Mouse (Mus musculus): ENCODE measurements around the gene Inpp1. TPM values are rescaled to one million over a fixed set of nuclear protein-coding genes. Genes with fewer than 3 reads are reported as not detected.
"Not testable (repeated sequence)": the region's sequence is repeated elsewhere in the genome, so short reads cannot be mapped to it uniquely, and the experiment has no call there.

The Inpp1 gene
- 11.6 and 12.0 TPM in 2 replicates for polyA plus RNA-seq (2012; ENCODE audit: insufficient read depth, insufficient read length, missing spikeins)

- 0 out of 2 replicates have a peak, but pooled peaks have one; percentile 6 for TF ChIP-seq CTCF (IDR thresholded peaks at IDR 0.05; ENCODE audit: low read depth, low read length)
- no peak for TF ChIP-seq POLR2A (IDR thresholded peaks at IDR 0.05; ENCODE audit: borderline replicate concordance, low read depth, low read length)
- H3K4me3 ChIP-seq (ENCODE audit: insufficient read depth, low read length) = peak within 1 kb of the TSS; percentile 80
- peaks cover 7% of the 10 kb centered on the region for H3K4me1 ChIP-seq (ENCODE audit: control insufficient read depth, insufficient read depth, low read length)
- no peak within 1 kb of the TSS for H3K27ac ChIP-seq (ENCODE audit: insufficient read depth, low read depth, low read length)
These were observed at the start of gene Inpp1 for GRCm38 (mm10) chr1:52816910-52817812. Gene Inpp1 (minus strand): TSS chr1:52817688.

GRCm38 (mm10) chr1:52866007-52866406 lies 48.5 kb upstream of the Inpp1 start:
- no peak for TF ChIP-seq CTCF (IDR thresholded peaks at IDR 0.05; ENCODE audit: low read depth, low read length)
- Histone ChIP-seq H3K4me3 (ENCODE audit: insufficient read depth, low read length) (no peak overlapping the region), H3K27ac (ENCODE audit: insufficient read depth, low read depth, low read length) (no peak overlapping the region), H3K4me1 (ENCODE audit: control insufficient read depth, insufficient read depth, low read length) (peaks cover 9% of the 10 kb centered on the region)

DNA sequence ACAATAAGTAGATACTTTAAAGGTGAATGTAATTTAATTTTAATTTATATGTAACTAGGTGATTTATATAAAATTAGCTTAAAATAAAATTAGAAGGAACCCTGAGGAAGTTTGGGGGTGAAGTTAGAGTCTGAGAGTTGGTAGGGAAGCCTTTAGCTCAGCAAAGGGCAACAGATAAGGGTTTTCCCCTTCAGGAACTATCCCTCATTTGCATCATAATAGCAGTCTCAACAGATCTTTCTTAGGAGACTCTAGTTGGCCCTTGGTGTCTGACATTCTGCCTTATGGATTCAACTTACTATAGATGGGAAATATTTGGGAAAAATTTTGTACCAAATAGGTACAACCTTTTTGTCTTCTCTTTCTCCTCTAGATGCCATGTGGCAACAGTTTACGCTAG lies 46.7 kb upstream of the Inpp1 start:
- H3K27ac ChIP-seq (ENCODE audit: insufficient read depth, low read depth, low read length) = no peak overlapping the region
- TF ChIP-seq CTCF (IDR thresholded peaks at IDR 0.05; ENCODE audit: low read depth, low read length) (no peak), POLR2A (IDR thresholded peaks at IDR 0.05; ENCODE audit: borderline replicate concordance, low read depth, low read length) (no peak)

GRCm38 (mm10) chr1:52855904-52856601 lies 38.6 kb upstream of the Inpp1 start:
- H3K4me1 ChIP-seq (ENCODE audit: control insufficient read depth, insufficient read depth, low read length) = peaks cover 5% of the 10 kb centered on the region
- H3K27ac ChIP-seq (ENCODE audit: insufficient read depth, low read depth, low read length) = no peak overlapping the region
- no peak overlapping the region for H3K4me3 ChIP-seq (ENCODE audit: insufficient read depth, low read length)
- TF ChIP-seq POLR2A (IDR thresholded peaks at IDR 0.05; ENCODE audit: borderline replicate concordance, low read depth, low read length) (no peak), CTCF (IDR thresholded peaks at IDR 0.05; ENCODE audit: low read depth, low read length) (no peak)

More for the DNA sequence above, 46.7 kb upstream of the Inpp1 start:
- no peak overlapping the region for H3K4me3 ChIP-seq (ENCODE audit: insufficient read depth, low read length)
- H3K4me1 ChIP-seq (ENCODE audit: control insufficient read depth, insufficient read depth, low read length) = peaks cover 9% of the 10 kb centered on the region

DNA sequence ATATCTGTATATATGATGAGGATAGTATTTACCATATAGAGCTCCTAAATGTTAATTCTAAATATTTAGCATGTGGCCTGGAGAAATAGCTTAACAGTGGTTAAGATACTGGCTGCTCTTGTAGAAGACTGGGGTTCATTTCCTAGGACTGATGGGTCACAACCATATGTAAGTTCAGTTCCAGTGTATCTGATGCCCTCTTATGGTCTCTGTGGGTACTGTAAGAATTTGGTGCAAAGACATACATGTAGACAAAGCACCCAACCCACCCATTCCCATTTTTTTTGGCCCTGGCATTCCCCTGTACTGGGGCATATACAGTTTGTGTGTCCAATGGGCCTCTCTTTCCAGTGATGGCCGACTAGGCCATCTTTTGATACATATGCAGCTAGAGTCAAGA lies 36.5 kb upstream of the Inpp1 start:
- not testable (repeated sequence) for H3K4me1 ChIP-seq (ENCODE audit: control insufficient read depth, insufficient read depth, low read length); H3K27ac ChIP-seq (ENCODE audit: insufficient read depth, low read depth, low read length); H3K4me3 ChIP-seq (ENCODE audit: insufficient read depth, low read length)

GRCm38 (mm10) chr1:52849422-52849821 lies 31.9 kb upstream of the Inpp1 start:
- Histone ChIP-seq H3K4me3 (ENCODE audit: insufficient read depth, low read length) (no peak overlapping the region), H3K4me1 (ENCODE audit: control insufficient read depth, insufficient read depth, low read length) (peaks cover 22% of the 10 kb centered on the region), H3K27ac (ENCODE audit: insufficient read depth, low read depth, low read length) (no peak overlapping the region)
- TF ChIP-seq CTCF (IDR thresholded peaks at IDR 0.05; ENCODE audit: low read depth, low read length) (no peak), POLR2A (IDR thresholded peaks at IDR 0.05; ENCODE audit: borderline replicate concordance, low read depth, low read length) (no peak)

DNA sequence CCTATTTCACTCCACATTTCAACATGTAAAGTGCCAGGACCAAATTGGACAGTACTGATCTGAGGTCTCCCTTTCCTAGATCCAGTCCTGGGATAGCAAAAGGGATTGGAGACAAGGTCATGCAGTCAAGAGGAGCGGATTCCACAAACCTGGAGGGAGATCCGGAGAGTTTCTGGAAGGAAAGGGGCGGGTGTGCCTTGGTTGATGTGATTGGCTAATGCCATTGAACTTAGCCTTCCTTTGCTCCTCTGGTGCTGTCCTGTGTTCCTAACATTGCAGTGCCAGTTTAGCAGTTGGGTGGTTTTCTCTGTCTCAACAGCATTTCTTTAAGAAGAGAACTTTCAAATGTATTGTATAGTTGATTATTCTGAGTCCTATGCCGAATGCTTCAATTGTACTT lies 29.1 kb upstream of the Inpp1 start:
- no peak for TF ChIP-seq CTCF (IDR thresholded peaks at IDR 0.05; ENCODE audit: low read depth, low read length)
- no peak for TF ChIP-seq POLR2A (IDR thresholded peaks at IDR 0.05; ENCODE audit: borderline replicate concordance, low read depth, low read length)
- Histone ChIP-seq H3K4me1 (ENCODE audit: control insufficient read depth, insufficient read depth, low read length) (peaks cover 26% of the 10 kb centered on the region), H3K4me3 (ENCODE audit: insufficient read depth, low read length) (no peak overlapping the region), H3K27ac (ENCODE audit: insufficient read depth, low read depth, low read length) (no peak overlapping the region)

- H3K4me1 ChIP-seq (ENCODE audit: control insufficient read depth, insufficient read depth, low read length) = peaks cover 26% of the 10 kb centered on the region
- TF ChIP-seq CTCF (IDR thresholded peaks at IDR 0.05; ENCODE audit: low read depth, low read length) (no peak), POLR2A (IDR thresholded peaks at IDR 0.05; ENCODE audit: borderline replicate concordance, low read depth, low read length) (0 out of 2 replicates have a peak, but pooled peaks have one; percentile 70)
- peak within 1 kb of the TSS; percentile 59 for H3K27ac ChIP-seq (ENCODE audit: insufficient read depth, low read depth, low read length)
These were observed 27.5 kb upstream of the Inpp1 start, which contains the start of gene Hibch for GRCm38 (mm10) chr1:52844782-52845665. Gene Hibch (plus strand): TSS chr1:52844929.

GRCm38 (mm10) chr1:52844354-52844753 lies 26.9 kb upstream of the Inpp1 start:
- TF ChIP-seq CTCF (IDR thresholded peaks at IDR 0.05; ENCODE audit: low read depth, low read length) = no peak
- TF ChIP-seq POLR2A (IDR thresholded peaks at IDR 0.05; ENCODE audit: borderline replicate concordance, low read depth, low read length) = no peak
- Histone ChIP-seq H3K27ac (ENCODE audit: insufficient read depth, low read depth, low read length) (peak overlapping the region; percentile 54), H3K4me3 (ENCODE audit: insufficient read depth, low read length) (peak overlapping the region; percentile 41), H3K4me1 (ENCODE audit: control insufficient read depth, insufficient read depth, low read length) (peaks cover 26% of the 10 kb centered on the region)

More at GRCm38 (mm10) chr1:52844782-52845665, 27.5 kb upstream of the Inpp1 start, which contains the start of gene Hibch:
- H3K4me3 ChIP-seq (ENCODE audit: insufficient read depth, low read length) = peak within 1 kb of the TSS; percentile 81
